Mouse (Mus musculus) intestine, embryonic 16.5 days (tissue): ENCODE measurements around the gene Smarca4. TPM values are rescaled to one million over a fixed set of nuclear protein-coding genes. Genes with fewer than 3 reads are reported as not detected.
A peak's percentile ranks its signal among the peaks of the same experiment; 100 is the strongest.
"Not testable (repeated sequence)": the region's sequence is repeated elsewhere in the genome, so short reads cannot be mapped to it uniquely, and the experiment has no call there.

Experiments
- ATAC-seq: fragments of 200-750 bp; cut with Nextera tagmentation; 2 replicates; pipeline ENCODE4 v1.8.0; 2017; ENCODE audit warnings: moderate TSS enrichment, moderate library complexity
- H3K27ac ChIP-seq: fragments of 300-500 bp; sonication (generic); 2 replicates; pipeline ENCODE4 v1.5.1; 2014; ENCODE audit warnings: mild to moderate bottlenecking, low read length
- H3K27me3 ChIP-seq: fragments of 300-500 bp; sonication (generic); replicated peaks from 2 replicates; pipeline ENCODE4 v1.6.1; 2014; ENCODE audit warnings: low read length, control low read depth, mixed read lengths; ENCODE audit not compliant: control insufficient read depth, insufficient read depth
- H3K36me3 ChIP-seq: fragments of 300-500 bp; sonication (generic); 2 replicates; pipeline ENCODE4 v1.6.1; 2014; ENCODE audit warnings: low read length, control low read depth; ENCODE audit not compliant: control insufficient read depth, insufficient read depth
- H3K4me1 ChIP-seq: fragments of 300-500 bp; sonication (generic); 2 replicates; pipeline ENCODE4 v1.6.1; 2014; ENCODE audit warnings: low read length, control low read depth, mixed read lengths; ENCODE audit not compliant: control insufficient read depth, insufficient read depth
- H3K4me2 ChIP-seq: fragments of 300-500 bp; sonication (generic); 2 replicates; pipeline ENCODE4 v1.6.1; 2014; ENCODE audit warnings: low read depth, low read length, control low read depth
- H3K4me3 ChIP-seq: fragments of 300-500 bp; sonication (generic); 2 replicates; pipeline ENCODE4 v1.5.1; 2014; ENCODE audit warnings: mild to moderate bottlenecking, low read length
- H3K9ac ChIP-seq: fragments of 300-500 bp; sonication (generic); 2 replicates; pipeline ENCODE4 v1.6.1; 2014; ENCODE audit warnings: low read depth, low read length
- H3K9me3 ChIP-seq: fragments of 300-500 bp; sonication (generic); 2 replicates; pipeline ENCODE4 v1.6.1; 2016; ENCODE audit warnings: low read length, control low read depth; ENCODE audit not compliant: control insufficient read depth
- WGBS: fragments of 180-500 bp; shearing (Covaris S2); extraction: QIAGEN DNeasy Blood & Tissue Kit; methylation state at CpG from one replicate; pipeline ENCODE4 v1.1.7; 2014; 5-methylcytosine and 5-hydroxymethylcytosine counted together
- polyA plus RNA-seq: library from polyadenylated mRNA; unstranded; fragments of >200 nt; fragmentation: Nextera tagmentation; extraction: Ambion mirVana; gene quantifications from 2 replicates; pipeline ENCODE4 v1.2.1, GENCODE M21; 2015

Smarca4 gene
- polyA plus RNA-seq, 1 experiment from 2014 or later: 61.2 TPM

GRCm38 (mm10) chr9:21587678-21588349 is 28.2 kb upstream of the Smarca4 start:
- Histone ChIP-seq H3K27ac (no peak overlapping the region), H3K9ac (no peak overlapping the region), H3K27me3 (no peaks in the 10 kb centered on the region), H3K36me3 (peaks cover 18% of the 10 kb centered on the region; the same call in 1 of the 2 replicates), H3K4me1 (peaks cover 6% of the 10 kb centered on the region), H3K4me2 (no peak overlapping the region), H3K9me3 (no peaks in the 10 kb centered on the region), H3K4me3 (no peak overlapping the region)
- ATAC-seq: no peak
- 85% methylated on average over 23 of the region's 23 CpGs for WGBS

DNA sequence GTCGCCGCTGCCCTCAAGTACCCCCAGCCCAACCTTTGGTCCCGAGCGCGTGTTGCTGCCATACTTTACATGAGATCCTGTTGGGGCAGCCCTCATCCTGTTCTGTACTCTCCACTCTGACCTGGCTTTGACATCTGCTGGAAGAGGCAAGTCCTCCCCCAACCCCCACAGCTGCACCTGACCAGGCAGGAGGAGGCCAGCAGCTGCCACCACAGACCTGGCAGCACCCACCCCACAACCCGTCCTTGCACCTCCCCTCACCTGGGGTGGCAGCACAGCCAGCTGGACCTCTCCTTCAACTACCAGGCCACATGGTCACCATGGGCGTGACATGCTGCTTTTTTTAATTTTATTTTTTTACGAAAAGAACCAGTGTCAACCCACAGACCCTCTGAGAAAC is 27.6 kb upstream of the Smarca4 start:
- WGBS: 86% methylated on average over 8 of the region's 8 CpGs
- H3K4me2 ChIP-seq: no peak overlapping the region
- H3K27ac ChIP-seq: no peak overlapping the region
- H3K4me1 ChIP-seq: peaks cover 6% of the 10 kb centered on the region
- H3K4me3 ChIP-seq: no peak overlapping the region
- no peaks in the 10 kb centered on the region for H3K27me3 ChIP-seq
- H3K36me3 ChIP-seq: peaks cover 17% of the 10 kb centered on the region; the same call in 1 of the 2 replicates
- H3K9ac ChIP-seq: no peak overlapping the region
- H3K9me3 ChIP-seq: no peaks in the 10 kb centered on the region
- ATAC-seq: no peak

- Histone ChIP-seq H3K4me1 (peaks cover 16% of the 10 kb centered on the region), H3K4me2 (no peak overlapping the region), H3K36me3 (peaks cover 14% of the 10 kb centered on the region; the same call in 1 of the 2 replicates), H3K27me3 (no peaks in the 10 kb centered on the region), H3K27ac (no peak overlapping the region), H3K9me3 (no peaks in the 10 kb centered on the region), H3K4me3 (no peak overlapping the region), H3K9ac (no peak overlapping the region)
- 89% methylated on average over 5 of the region's 5 CpGs for WGBS
- ATAC-seq: no peak
Measured at GRCm38 (mm10) chr9:21589538-21589937, 26.4 kb upstream of the Smarca4 start.

DNA sequence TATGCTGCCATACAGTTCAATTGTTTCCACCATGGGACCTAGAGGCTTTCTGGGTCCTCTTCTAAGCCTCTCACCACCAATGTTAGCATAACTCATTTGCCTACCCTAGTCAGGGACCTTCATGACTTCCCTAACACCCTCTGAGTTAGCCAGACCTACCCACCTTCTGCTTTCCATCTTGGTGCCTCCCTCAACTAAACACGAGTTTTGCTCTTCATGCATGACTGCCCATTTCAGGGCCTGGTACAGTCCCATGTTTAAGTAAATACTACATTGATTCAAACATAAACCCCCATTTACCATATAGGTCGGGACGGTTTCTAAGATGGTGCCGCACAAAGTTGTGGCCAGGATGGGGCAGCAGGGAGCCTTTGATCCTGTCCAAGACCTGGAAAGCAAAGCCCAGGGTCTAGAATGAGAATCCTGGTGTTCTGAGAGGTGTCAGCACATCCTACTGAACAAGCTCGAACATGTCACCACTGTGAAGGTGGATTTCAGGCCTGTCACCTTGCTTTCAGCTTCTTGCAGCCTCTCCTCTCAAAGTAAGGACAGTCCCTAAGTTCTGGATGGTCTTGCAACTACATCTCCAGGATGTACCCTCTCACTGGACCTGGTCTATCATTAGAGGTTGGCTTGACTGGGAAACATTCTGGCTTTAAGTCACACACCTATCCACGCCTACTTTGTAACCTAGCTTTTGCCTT is 24.7 kb upstream of the Smarca4 start:
- Histone ChIP-seq H3K4me3 (no peak overlapping the region), H3K4me2 (peak overlapping the region; percentile 82), H3K36me3 (peaks cover 11% of the 10 kb centered on the region; the same call in 1 of the 2 replicates), H3K27me3 (no peaks in the 10 kb centered on the region), H3K9ac (peak overlapping the region; percentile 96; the same call in 1 of the 2 replicates), H3K27ac (no peak overlapping the region), H3K9me3 (no peaks in the 10 kb centered on the region), H3K4me1 (peaks cover 18% of the 10 kb centered on the region)
- WGBS: 82% methylated on average over 6 of the region's 6 CpGs
- no peak for ATAC-seq

GRCm38 (mm10) chr9:21591831-21592702 is 23.9 kb upstream of the Smarca4 start:
- no peaks in the 10 kb centered on the region for H3K27me3 ChIP-seq
- peak overlapping the region; percentile 62 for H3K27ac ChIP-seq
- ATAC-seq: peak; percentile 78
- peaks cover 18% of the 10 kb centered on the region for H3K4me1 ChIP-seq
- H3K9me3 ChIP-seq: no peaks in the 10 kb centered on the region
- H3K4me3 ChIP-seq: peak overlapping the region; percentile 100
- H3K9ac ChIP-seq: peak overlapping the region; percentile 96
- peak overlapping the region; percentile 82 for H3K4me2 ChIP-seq
- peaks cover 4% of the 10 kb centered on the region; the same call in 1 of the 2 replicates for H3K36me3 ChIP-seq
- WGBS: 17% methylated on average over 17 of the region's 17 CpGs

- H3K4me2 ChIP-seq: peak within 1 kb of the TSS; percentile 82
- peak within 1 kb of the TSS; percentile 100 for H3K4me3 ChIP-seq
- WGBS: under 1% methylated on average over 30 of the region's 30 CpGs
- peaks cover 18% of the 10 kb centered on the region for H3K4me1 ChIP-seq
- ATAC-seq: peak; percentile 92
- H3K9ac ChIP-seq: peak within 1 kb of the TSS; percentile 96
- no peaks in the 10 kb centered on the region; the same call in 1 of the 2 replicates for H3K36me3 ChIP-seq
- H3K27me3 ChIP-seq: no peaks in the 10 kb centered on the region
- peak within 1 kb of the TSS; percentile 83 for H3K27ac ChIP-seq
- no peaks in the 10 kb centered on the region for H3K9me3 ChIP-seq
Measured at GRCm38 (mm10) chr9:21592703-21593121, 23.3 kb upstream of the Smarca4 start, which contains the start of the genes Timm29 and Yipf2. Timm29 (plus strand) TSS chr9:21592722. Yipf2 (minus strand) TSS chr9:21592828.

GRCm38 (mm10) chr9:21593122-21593721 is 22.7 kb upstream of the Smarca4 start:
- H3K4me1 ChIP-seq: peaks cover 18% of the 10 kb centered on the region
- H3K36me3 ChIP-seq: no peaks in the 10 kb centered on the region; the same call in 1 of the 2 replicates
- H3K4me2 ChIP-seq: peak overlapping the region; percentile 82
- H3K9me3 ChIP-seq: no peaks in the 10 kb centered on the region
- peak overlapping the region; percentile 100 for H3K4me3 ChIP-seq
- H3K27me3 ChIP-seq: no peaks in the 10 kb centered on the region
- ATAC-seq: peak; percentile 75
- H3K27ac ChIP-seq: peak overlapping the region; percentile 83
- peak overlapping the region; percentile 96 for H3K9ac ChIP-seq
- WGBS: 1% methylated on average over 69 of the region's 69 CpGs

GRCm38 (mm10) chr9:21594350-21594749 is 21.6 kb upstream of the Smarca4 start:
- ATAC-seq, H3K27me3 ChIP-seq, H3K9me3 ChIP-seq, H3K27ac ChIP-seq, H3K36me3 ChIP-seq: not testable (repeated sequence)
- peak overlapping the region; percentile 96 for H3K9ac ChIP-seq
- H3K4me3 ChIP-seq: peak overlapping the region; percentile 100
- peaks cover 18% of the 10 kb centered on the region for H3K4me1 ChIP-seq
- H3K4me2 ChIP-seq: peak overlapping the region; percentile 82; the same call in 1 of the 2 replicates
- 89% methylated on average over 8 of the region's 8 CpGs for WGBS
